Mouse (Mus musculus) CH12.LX (cell line): ENCODE results near the gene B4galnt3.

Experiments
- CTCF ChIP-seq, 2 experiments: IDR thresholded peaks in 1 of 2; conservative IDR thresholded peaks in 1 of 2; 2 replicates each; pipeline ENCODE4 v1.5.1; 2011 to 2012; ENCODE audit warnings: low read depth in 2 of 2, low read length in 2 of 2, improper control_type of control experiment in 1 of 2, inconsistent platforms in 1 of 2, mild to moderate bottlenecking in 1 of 2, moderate library complexity in 1 of 2
- E2F4 ChIP-seq: IDR thresholded peaks from 2 replicates; pipeline ENCODE4 v1.6.1; 2011; ENCODE audit warnings: low read depth, low read length, improper control_type of control experiment; ENCODE audit not compliant: insufficient replicate concordance
- EP300 ChIP-seq: IDR thresholded peaks from 2 replicates; pipeline ENCODE4 v1.6.1; 2011; ENCODE audit warnings: low read length, improper control_type of control experiment
- ETS1 ChIP-seq: conservative IDR thresholded peaks from 2 replicates; pipeline ENCODE4 v1.6.1; 2012; ENCODE audit warnings: low read depth, mild to moderate bottlenecking, inconsistent platforms, low read length, improper control_type of control experiment, moderate library complexity
- GABPA ChIP-seq: IDR thresholded peaks from 2 replicates; pipeline ENCODE4 v1.6.1; 2012; ENCODE audit warnings: low read depth, low read length, improper control_type of control experiment, inconsistent platforms; ENCODE audit not compliant: insufficient replicate concordance
- HCFC1 ChIP-seq: IDR thresholded peaks from 2 replicates; pipeline ENCODE4 v1.6.1; 2012; ENCODE audit warnings: low read depth, mild to moderate bottlenecking, inconsistent platforms, low read length, improper control_type of control experiment
- KAT2A ChIP-seq: IDR thresholded peaks from 2 replicates; pipeline ENCODE4 v1.6.1; 2012; ENCODE audit warnings: low read length, improper control_type of control experiment, inconsistent platforms; ENCODE audit not compliant: insufficient replicate concordance
- MAFK ChIP-seq: IDR thresholded peaks from 2 replicates; pipeline ENCODE4 v1.6.1; 2011; ENCODE audit warnings: low read length, improper control_type of control experiment; ENCODE audit not compliant: insufficient replicate concordance
- MXI1 ChIP-seq: IDR thresholded peaks from 2 replicates; pipeline ENCODE4 v1.6.1; 2011; ENCODE audit warnings: mild to moderate bottlenecking, low read depth, low read length, improper control_type of control experiment
- USF1 ChIP-seq: IDR thresholded peaks from 2 replicates; pipeline ENCODE4 v1.6.1; 2014; ENCODE audit warnings: low read depth, mild to moderate bottlenecking, inconsistent platforms, low read length, improper control_type of control experiment
- ZKSCAN1 ChIP-seq: IDR thresholded peaks from 2 replicates; pipeline ENCODE4 v1.6.1; 2012; ENCODE audit warnings: low read depth, inconsistent platforms, low read length, improper control_type of control experiment, borderline replicate concordance

DNA sequence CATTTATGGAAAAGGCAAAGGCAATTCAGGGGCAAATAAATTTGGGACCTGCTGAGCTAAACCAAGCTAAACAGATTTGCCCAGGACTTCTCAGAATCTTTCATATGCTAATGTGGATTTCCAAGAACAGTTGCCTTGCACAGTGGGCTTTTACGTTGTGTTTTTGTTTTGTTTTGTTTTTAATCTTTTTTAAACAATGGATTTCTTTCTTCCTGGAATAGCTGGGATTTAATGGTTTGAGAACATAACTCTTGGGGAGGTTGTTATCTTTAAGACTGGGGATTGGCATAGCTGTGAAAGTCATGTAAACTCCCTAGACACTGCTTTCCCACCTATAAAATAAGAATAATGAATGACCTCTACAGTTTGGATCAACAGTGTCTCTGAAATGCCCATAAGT, 63.9 kb downstream of the B4galnt3 start:
- TF ChIP-seq CTCF (conservative IDR thresholded peaks at IDR 0.05 in 1 of 2, IDR thresholded peaks at IDR 0.05 in 1 of 2; ENCODE audit: low read depth in 2 of 2, low read length in 2 of 2): no peak
- no peak for TF ChIP-seq ZKSCAN1
- no peak for TF ChIP-seq USF1
- TF ChIP-seq HCFC1: no peak
- no peak for TF ChIP-seq MXI1
- no peak for TF ChIP-seq KAT2A
- no peak for TF ChIP-seq MAFK
- no peak for TF ChIP-seq ETS1
- no peak for TF ChIP-seq GABPA
- no peak for TF ChIP-seq EP300
- no peak for TF ChIP-seq E2F4
